Mouse (Mus musculus): Measurements from ENCODE around the gene Resp18. TPM values are rescaled to one million over a fixed set of nuclear protein-coding genes. Genes with fewer than 3 reads are reported as not detected.

Resp18 gene
- total and polyA plus RNA-seq, 2 experiments from 2014 or later = 332 to 409 TPM

GRCm38 (mm10) chr1:75284911-75285310 lies 6.7 kb upstream of the Resp18 start:
- no peaks in the 10 kb centered on the region for H3K36me3 ChIP-seq (ENCODE audit: insufficient read depth, low read length)
- DNase-seq (ENCODE audit: low spot score) = no peak
- ATAC-seq (ENCODE audit: low FRiP score) = no peak
- WGBS = 84% methylated on average over 7 of the region's 7 CpGs
- H3K4me2 ChIP-seq (ENCODE audit: low read depth, low read length, poor library complexity, severe bottlenecking) = no peak overlapping the region
- no peak overlapping the region for H3K4me3 ChIP-seq (ENCODE audit: low read depth, low read length)
- no peak for TF ChIP-seq CTCF (IDR thresholded peaks at IDR 0.05)
- H3K9ac ChIP-seq (replicated peaks; ENCODE audit: low read length, poor library complexity, severe bottlenecking) = no peak overlapping the region
- H3K4me1 ChIP-seq (ENCODE audit: insufficient read depth, low read length) = peaks cover 3% of the 10 kb centered on the region; the same call in 1 of the 2 replicates
- no peaks in the 10 kb centered on the region for H3K9me3 ChIP-seq (ENCODE audit: low read length)
- H3K27me3 ChIP-seq (ENCODE audit: insufficient read depth, low read length) = no peaks in the 10 kb centered on the region
- H3K27ac ChIP-seq (ENCODE audit: low read depth, low read length) = no peak overlapping the region

- WGBS = 53% methylated on average over 5 of the region's 5 CpGs
- Histone ChIP-seq H3K4me3 (ENCODE audit: low read depth, low read length) (no peak overlapping the region), H3K4me1 (ENCODE audit: insufficient read depth, low read length) (no peaks in the 10 kb centered on the region), H3K9me3 (ENCODE audit: low read length) (no peaks in the 10 kb centered on the region), H3K27me3 (ENCODE audit: insufficient read depth, low read length) (0 out of 2 replicates have a peak, but pooled peaks cover 3% of the 10 kb centered on the region), H3K27ac (ENCODE audit: low read depth, low read length) (no peak overlapping the region), H3K36me3 (ENCODE audit: insufficient read depth, low read length) (no peaks in the 10 kb centered on the region), H3K4me2 (ENCODE audit: low read depth, low read length, poor library complexity, severe bottlenecking) (no peak overlapping the region), H3K9ac (replicated peaks; ENCODE audit: low read length, poor library complexity, severe bottlenecking) (no peak overlapping the region)
- ATAC-seq (ENCODE audit: low FRiP score) (peak; percentile 27; the same call in 1 of the 2 replicates), DNase-seq (ENCODE audit: low spot score) (peak; percentile 62)
- TF ChIP-seq CTCF (IDR thresholded peaks at IDR 0.05) = no peak
Observed at GRCm38 (mm10) chr1:75283017-75283416, 4.8 kb upstream of the Resp18 start.

GRCm38 (mm10) chr1:75277195-75278188 lies 723 bp downstream of the Resp18 start:
- Histone ChIP-seq H3K4me3 (ENCODE audit: low read depth, low read length) (peak overlapping the region; percentile 39), H3K9me3 (ENCODE audit: low read length) (no peaks in the 10 kb centered on the region), H3K27ac (ENCODE audit: low read depth, low read length) (peak overlapping the region; percentile 52), H3K27me3 (ENCODE audit: insufficient read depth, low read length) (0 out of 2 replicates have a peak, but pooled peaks cover 3% of the 10 kb centered on the region), H3K9ac (replicated peaks; ENCODE audit: low read length, poor library complexity, severe bottlenecking) (peak overlapping the region; percentile 54), H3K36me3 (ENCODE audit: insufficient read depth, low read length) (no peaks in the 10 kb centered on the region), H3K4me2 (ENCODE audit: low read depth, low read length, poor library complexity, severe bottlenecking) (peak overlapping the region; percentile 55), H3K4me1 (ENCODE audit: insufficient read depth, low read length) (no peaks in the 10 kb centered on the region)
- TF ChIP-seq CTCF (IDR thresholded peaks at IDR 0.05) = no peak
- WGBS = 2% methylated on average over 23 of the region's 23 CpGs
- ATAC-seq (ENCODE audit: low FRiP score) (peak; percentile 69; the same call in 1 of the 2 replicates), DNase-seq (ENCODE audit: low spot score) (peak; percentile 60)

GRCm38 (mm10) chr1:75264091-75264880 lies 13.9 kb downstream of the Resp18 start, which contains the start of gene Ptprn:
Ptprn (minus strand) TSS chr1:75264502.
- ATAC-seq (ENCODE audit: low FRiP score) = peak; percentile 79
- TF ChIP-seq CTCF (IDR thresholded peaks at IDR 0.05) = peak; percentile 38
- Histone ChIP-seq H3K4me2 (ENCODE audit: low read depth, low read length, poor library complexity, severe bottlenecking) (peak within 1 kb of the TSS; percentile 55), H3K9ac (replicated peaks; ENCODE audit: low read length, poor library complexity, severe bottlenecking) (peak within 1 kb of the TSS; percentile 64), H3K9me3 (ENCODE audit: low read length) (no peaks in the 10 kb centered on the region), H3K4me3 (ENCODE audit: low read depth, low read length) (peak within 1 kb of the TSS; percentile 55), H3K36me3 (ENCODE audit: insufficient read depth, low read length) (0 out of 2 replicates have a peak, but pooled peaks cover 3% of the 10 kb centered on the region), H3K4me1 (ENCODE audit: insufficient read depth, low read length) (peaks cover 2% of the 10 kb centered on the region; the same call in 1 of the 2 replicates), H3K27me3 (ENCODE audit: insufficient read depth, low read length) (no peaks in the 10 kb centered on the region; the same call in 1 of the 2 replicates), H3K27ac (ENCODE audit: low read depth, low read length) (peak within 1 kb of the TSS; percentile 70)
- peak; percentile 79 for DNase-seq (ENCODE audit: low spot score)
- WGBS = 12% methylated on average over 29 of the region's 32 CpGs

GRCm38 (mm10) chr1:75262969-75263951 lies 15.0 kb downstream of the Resp18 start:
- 2% methylated on average over 39 of the region's 40 CpGs for WGBS
- Histone ChIP-seq H3K4me1 (ENCODE audit: insufficient read depth, low read length) (peaks cover 2% of the 10 kb centered on the region; the same call in 1 of the 2 replicates), H3K36me3 (ENCODE audit: insufficient read depth, low read length) (peaks cover 4% of the 10 kb centered on the region), H3K27ac (ENCODE audit: low read depth, low read length) (peak overlapping the region; percentile 70), H3K9me3 (ENCODE audit: low read length) (no peaks in the 10 kb centered on the region), H3K27me3 (ENCODE audit: insufficient read depth, low read length) (no peaks in the 10 kb centered on the region; the same call in 1 of the 2 replicates), H3K4me3 (ENCODE audit: low read depth, low read length) (peak overlapping the region; percentile 55), H3K4me2 (ENCODE audit: low read depth, low read length, poor library complexity, severe bottlenecking) (peak overlapping the region; percentile 55), H3K9ac (replicated peaks; ENCODE audit: low read length, poor library complexity, severe bottlenecking) (peak overlapping the region; percentile 64)
- TF ChIP-seq CTCF (IDR thresholded peaks at IDR 0.05) = no peak
- DNase-seq (ENCODE audit: low spot score) (peak; percentile 57), ATAC-seq (ENCODE audit: low FRiP score) (peak; percentile 73)
